Mouse (Mus musculus): ENCODE measurements around the gene Gpc6.

The Gpc6 gene

DNA sequence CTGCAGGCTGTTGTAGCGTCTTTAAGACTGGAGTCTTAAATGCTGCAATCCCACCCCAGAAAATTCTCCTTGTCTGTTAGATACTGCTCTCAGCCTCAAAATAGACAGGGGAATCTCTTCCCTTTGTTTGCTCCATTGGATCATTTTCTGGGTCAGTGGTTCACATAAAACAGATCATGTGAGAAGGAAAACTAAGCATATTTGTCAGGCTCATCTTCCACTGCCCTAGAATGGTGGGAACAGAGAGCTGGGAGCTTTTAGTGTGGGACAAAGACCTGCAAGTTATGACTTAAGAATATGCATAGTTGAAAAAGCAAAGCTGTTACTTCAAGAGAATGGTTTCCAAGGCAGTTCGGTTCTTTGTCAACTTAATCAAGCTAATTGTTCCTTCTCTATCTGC lies 136.4 kb downstream of the Gpc6 start:
- DNase-seq (ENCODE audit: low read depth, low spot score): no peak

DNA sequence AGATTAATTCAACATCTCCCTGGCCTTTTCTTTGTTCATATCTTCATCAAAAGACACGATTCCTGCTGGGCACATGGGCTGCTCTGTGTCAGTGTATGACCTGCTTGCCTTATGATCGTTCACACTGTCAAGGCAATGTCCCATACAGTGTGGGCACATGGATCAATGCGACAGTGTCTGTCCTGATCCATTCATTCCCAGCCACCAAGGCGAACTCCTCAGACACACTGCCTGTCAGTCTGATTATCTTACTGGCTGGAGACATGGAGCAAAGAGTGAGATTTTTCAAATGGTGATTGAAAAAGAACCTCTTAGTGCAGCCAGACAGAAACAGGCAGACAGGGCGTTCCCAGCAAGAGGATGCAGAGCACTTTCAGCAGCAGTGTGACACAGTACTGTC lies 143.1 kb downstream of the Gpc6 start:
- no peak for DNase-seq (ENCODE audit: low read depth, low spot score)

DNA sequence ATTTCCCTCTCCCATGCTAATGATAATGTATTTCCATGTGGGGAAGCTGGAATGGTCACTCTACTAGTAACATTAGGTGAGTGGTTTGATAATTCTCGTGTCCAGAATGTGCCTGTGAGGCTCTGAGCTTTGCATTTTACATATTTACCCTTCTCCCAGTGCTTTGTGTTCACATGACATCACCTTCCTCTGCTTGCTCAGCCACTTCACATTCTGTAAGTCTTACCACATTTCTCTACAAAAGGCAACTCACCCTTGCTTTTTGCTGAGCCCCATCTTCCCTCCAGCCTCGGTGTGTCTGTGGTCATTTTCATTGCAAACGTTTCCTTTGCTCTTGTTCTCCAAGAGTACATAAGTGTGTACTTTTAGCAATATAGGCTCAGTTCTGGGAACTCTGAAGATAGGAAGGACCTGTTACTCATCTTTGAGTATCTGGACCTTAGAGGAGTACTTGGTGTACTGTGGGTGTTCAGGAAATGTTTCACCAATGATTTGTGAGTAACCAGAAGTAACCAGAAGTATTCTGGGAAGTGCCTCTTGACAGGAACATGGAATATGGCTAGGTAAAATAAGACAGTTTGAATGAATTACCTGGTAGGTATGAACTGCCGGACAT lies 145.5 kb downstream of the Gpc6 start:
- no peak for DNase-seq (ENCODE audit: low read depth, low spot score)

DNA sequence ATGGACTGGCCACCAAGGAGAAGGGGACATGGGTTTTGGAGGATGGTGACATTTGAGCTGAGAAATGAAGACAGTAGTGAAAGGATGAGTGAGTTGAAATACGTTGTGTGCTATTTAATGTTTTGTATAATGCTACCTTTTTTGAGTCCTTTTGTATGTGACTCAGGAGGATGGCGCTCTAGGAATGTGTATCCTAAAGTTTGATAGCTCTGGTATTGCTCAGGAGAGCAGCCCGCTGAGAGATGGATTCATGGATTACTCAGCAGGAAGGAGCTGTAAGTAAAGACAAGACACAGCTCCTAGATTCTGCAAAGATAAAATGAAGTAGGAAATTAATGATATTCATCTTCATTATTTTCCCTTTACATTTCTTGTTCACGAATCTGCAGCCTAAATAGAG lies 168.5 kb downstream of the Gpc6 start:
- no peak for DNase-seq (ENCODE audit: low read depth, low spot score)

DNA sequence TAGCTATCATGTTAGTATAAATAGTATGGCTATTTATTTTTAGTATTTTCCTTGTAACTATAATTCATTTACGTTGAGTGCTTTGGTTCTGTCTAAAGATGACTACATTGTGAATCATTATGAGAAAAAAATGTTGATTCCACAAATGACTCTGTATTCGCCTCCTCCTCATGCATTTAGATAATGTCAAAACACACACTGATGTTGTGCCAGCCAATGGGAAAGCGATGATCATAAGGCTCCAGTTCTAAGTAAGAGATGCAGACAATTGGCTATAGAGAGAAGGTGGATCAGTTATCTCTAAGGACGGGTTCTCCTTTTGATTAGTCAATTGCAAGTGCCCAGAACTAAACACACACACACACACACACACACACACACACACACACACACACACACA lies 181.8 kb downstream of the Gpc6 start:
- no peak for DNase-seq (ENCODE audit: low read depth, low spot score)

DNA sequence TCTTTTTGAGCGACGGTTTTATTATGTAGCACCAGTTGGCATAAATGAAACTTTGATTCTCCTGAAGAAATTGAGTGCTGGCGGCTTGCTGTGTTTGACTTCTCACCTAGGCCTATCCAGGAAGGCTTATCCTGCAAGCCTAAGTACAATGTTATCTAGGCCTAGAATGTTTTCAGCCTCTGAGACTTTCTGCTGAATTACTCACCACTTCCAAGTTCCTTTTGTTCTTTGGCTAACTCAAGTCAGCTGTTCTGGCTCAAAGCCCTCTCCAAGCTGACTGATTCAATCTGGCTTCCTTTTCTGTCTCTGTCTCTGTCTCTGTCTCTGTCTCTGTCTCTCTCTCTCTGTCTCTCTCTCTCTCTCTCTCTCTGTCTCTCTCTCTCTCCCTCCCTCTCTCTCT lies 188.0 kb downstream of the Gpc6 start:
- DNase-seq (ENCODE audit: low read depth, low spot score): no peak

DNA sequence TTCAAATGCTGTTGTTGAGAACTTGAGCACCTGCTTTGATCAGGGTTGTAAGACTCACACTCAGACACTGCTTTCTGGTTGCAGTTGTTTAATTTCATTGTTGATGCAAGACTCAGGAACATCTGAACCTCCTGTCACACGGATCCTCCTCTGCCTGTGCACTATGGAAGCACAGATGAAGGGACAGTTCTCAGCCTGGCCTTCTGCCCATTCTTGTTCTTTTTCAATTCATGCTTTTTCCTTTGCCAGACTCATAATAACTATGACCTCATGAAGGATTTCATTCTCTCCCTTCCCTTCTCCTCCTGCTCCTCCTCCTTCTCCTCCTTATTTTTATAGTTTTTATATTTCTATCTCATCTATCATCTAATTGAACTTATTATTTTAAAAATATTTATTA lies 196.9 kb downstream of the Gpc6 start:
- no peak for DNase-seq (ENCODE audit: low read depth, low spot score)

DNA sequence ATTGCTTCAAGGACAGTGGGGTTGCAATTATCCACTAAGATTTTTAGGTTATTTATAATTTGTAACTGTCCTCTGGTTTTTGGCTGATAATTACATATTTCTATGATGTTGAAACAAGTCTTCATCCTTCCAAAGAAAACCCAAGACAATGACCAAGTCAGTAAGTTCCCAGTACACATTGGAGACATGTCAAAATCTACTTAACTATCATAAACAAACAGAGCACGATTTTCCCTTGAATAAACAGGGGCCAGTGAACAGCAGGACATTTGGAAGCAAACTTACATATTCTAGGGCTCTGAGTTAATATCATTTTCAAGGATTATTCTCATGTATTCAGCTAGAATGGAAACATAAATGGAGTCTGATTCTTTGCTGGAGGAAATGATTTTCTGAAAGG lies 205.2 kb downstream of the Gpc6 start:
- DNase-seq (ENCODE audit: low read depth, low spot score): no peak

DNA sequence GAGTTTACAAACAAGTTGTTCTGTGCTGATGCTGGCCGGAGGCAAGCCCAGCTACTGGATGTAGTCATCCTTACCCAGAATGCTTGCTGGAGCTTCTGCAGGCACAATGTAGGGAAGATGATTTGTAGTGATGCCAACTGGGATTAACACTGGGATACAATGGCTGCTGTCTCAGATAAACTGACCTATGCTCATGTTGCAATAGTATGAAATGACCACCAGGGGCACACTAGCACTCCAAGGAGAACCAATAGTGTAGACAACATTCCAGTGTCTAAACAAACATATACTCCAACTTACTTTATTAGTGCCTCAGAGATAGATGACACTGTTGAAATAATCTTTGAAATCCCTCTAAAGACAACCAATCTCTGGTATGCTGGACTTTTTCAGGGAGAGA lies 206.2 kb downstream of the Gpc6 start:
- DNase-seq (ENCODE audit: low read depth, low spot score): no peak

DNA sequence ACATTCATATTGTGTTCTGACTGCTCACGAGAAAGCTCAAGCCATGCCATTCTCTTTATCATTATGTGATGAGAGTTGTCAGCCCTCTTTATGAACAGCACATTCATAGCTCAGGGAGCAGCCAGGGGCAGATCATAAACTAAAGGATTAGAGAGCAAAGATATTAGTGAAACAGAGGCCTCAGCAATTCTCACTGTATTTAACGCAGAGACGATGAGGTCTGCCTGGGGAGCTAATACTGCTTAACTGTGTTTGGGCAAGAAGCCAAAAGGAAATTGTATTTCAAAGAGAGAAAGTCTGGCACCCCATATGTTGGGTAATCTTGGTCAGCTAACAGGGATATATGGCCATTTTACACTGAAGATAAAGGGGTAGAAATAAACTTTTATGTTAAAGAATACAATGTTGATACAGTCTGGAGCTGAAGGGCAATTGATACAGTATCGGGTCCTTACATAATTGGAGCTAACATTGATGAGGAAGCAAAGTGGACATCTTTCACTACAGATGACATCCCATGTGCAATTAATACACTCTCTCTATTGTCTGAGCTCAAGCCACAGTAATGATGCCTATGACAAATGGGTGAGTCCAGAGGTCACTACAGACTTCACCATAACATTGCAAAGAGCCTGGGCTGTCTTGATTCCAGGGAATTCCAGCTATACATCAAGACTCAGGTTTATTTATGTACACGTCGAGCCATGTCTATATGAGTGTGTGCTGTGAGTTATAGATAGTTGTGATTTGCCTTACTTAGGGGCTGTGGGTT lies 216.1 kb downstream of the Gpc6 start:
- no peak for DNase-seq (ENCODE audit: low read depth, low spot score)

DNA sequence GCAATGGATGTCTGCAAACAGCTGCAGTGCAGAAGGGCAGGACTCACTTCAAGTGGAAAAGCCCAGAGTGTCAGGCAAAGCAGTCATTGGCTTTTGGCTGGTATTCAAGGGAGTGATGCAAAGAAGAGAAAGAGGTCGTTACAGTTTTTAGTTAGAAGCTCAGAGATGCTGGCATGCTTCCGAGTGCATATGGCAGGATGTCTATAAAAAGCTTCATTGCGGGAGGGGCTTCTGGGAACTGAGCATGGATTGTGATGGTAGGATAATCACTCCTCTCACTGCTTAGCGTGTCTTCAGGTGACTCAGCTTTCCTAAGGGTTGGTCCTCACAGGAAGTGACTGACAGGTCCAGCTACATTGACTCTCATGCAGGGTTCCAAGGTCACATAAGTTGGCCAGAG lies 221.0 kb downstream of the Gpc6 start:
- no peak for DNase-seq (ENCODE audit: low read depth, low spot score)

DNA sequence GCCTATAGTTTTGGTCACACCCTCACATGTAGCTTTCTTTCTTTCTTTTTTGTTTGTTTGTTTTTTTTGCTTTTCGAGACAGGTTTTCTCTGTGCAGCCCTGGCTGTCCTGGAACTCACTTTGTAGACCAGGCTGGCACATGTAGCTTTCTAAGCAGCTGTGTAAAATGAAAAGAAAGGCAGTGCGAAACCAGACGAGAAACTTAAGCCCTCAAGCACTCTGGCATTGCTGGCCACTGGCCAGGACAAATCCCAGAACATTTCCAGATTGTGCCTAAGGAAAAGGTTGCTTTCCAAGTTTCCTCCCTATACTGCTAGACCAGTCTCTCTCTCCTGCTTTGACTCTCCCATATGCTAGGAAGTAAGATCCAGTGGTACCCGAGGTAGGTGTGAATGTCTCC lies 221.6 kb downstream of the Gpc6 start:
- DNase-seq (ENCODE audit: low read depth, low spot score): no peak

DNA sequence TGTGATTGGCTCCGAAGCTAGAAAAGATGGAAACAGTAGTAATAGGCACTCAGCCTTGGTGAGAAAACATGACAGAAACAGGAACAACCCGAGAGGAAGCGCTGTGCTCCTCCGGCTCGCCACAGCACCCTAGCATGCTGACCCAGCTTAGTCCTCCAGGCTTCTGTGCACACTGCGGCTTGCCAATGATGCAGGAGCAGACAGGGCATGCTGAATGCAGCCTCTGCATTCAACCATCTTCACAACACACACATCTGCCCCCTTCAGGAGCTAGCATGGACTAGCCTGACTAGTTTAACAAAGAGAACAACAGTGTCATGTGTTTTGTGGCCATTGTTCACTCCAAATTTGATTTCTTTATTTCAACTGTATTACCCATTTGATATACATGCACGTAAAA lies 226.5 kb downstream of the Gpc6 start:
- DNase-seq (ENCODE audit: low read depth, low spot score): no peak

DNA sequence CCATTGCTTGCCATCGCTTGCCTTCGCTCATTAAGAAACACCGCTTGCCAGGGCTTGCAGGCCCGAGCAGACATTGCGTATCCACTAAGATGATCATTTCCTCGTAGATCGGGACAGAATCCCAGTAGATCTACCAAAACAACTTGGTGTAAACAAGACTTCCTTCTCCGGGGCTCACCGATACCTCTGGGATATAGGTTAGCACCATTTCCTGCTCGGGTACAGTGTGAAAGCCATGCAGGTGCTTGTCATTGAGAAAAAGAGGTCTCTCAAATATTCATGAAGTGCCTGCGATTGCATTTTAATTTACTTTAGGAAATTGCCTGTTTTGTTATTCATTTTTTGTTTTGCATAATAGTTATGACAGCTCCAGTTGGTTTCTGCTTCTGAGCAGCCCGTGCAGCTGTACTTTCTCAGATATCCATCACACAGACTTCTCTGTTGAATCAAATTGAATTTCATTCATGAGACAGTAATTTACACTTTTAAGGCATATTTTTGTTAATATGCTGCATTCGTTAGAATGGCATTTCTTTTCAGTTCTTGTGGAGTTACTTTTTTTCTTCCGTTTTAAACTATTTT lies 230.9 kb downstream of the Gpc6 start:
- no peak for DNase-seq (ENCODE audit: low read depth, low spot score)

DNA sequence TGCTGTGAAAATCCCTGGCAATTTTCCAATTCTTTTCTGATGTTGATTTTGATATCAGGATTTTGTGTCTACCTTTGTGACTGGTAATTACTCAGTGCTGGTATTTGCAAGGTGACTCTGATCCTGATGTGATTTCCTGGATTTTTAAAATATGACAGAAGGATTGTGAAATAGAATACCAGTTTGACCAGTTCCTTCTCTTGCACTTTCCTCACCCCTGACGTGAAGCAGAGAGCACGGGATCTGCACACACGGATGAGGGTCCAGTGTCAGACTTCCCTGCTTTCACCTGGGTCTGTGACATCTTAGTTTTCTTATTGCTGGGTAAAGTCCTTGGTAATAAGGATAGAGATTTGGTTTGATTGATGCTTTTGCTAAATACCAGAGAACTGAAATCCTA lies 232.3 kb downstream of the Gpc6 start:
- no peak for DNase-seq (ENCODE audit: low read depth, low spot score)

DNA sequence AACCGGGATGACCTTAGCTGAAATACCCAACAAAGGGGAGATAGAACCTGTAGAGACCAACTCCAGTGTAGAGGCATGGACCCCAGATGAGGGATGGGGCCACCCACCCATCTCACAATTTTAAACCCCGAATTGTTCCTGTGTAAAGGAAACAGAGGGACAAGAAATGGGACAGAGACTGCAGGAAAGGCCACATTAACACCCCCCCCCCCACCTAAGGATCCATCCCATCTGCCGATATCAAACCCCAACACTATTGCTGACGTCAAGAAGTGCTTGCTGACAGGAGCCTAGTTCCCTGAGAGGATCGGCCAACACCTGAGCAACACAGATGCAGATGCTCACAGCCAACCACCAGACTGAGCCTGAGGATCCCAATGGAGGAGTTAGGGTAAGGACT lies 241.2 kb downstream of the Gpc6 start:
- DNase-seq (ENCODE audit: low read depth, low spot score): no peak

DNA sequence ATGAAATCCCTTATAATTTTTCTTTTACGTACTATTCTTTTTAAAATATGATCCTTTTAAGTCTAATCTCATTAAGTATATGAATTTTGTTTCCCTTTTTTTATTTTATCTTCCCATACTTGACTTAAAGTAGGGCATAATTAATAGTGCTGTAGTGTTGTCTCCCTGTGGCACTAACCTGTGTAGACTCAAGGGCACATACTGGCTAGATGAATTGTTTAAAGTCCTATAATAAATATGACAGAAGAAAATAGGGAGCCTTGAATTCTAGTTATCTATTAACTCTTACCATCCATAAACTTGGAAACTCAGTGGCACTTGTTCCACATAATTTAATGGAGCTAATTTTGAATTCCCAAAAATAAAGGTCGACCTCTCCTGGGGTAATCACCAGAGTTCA lies 268.2 kb downstream of the Gpc6 start:
- no peak for DNase-seq (ENCODE audit: low read depth, low spot score)

DNA sequence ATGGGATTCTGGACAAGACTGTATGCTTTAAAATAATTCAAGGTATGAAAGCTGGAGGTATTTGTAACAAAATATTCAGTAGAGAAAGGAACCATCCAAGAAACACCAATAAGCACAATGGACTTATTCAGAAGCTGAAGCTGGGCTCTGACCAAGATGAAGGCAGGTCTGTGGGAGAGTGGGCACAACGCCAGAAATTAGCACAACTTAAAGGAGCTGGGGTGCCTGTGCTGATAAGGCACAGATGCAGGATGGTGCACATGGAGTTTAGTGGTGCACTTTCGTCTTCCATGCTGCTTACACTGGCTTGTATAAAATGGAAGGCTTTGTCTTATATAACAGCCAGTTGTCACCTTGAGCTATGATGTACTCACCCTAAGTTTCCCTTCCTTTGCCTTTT lies 276.9 kb downstream of the Gpc6 start:
- DNase-seq (ENCODE audit: low read depth, low spot score): no peak

DNA sequence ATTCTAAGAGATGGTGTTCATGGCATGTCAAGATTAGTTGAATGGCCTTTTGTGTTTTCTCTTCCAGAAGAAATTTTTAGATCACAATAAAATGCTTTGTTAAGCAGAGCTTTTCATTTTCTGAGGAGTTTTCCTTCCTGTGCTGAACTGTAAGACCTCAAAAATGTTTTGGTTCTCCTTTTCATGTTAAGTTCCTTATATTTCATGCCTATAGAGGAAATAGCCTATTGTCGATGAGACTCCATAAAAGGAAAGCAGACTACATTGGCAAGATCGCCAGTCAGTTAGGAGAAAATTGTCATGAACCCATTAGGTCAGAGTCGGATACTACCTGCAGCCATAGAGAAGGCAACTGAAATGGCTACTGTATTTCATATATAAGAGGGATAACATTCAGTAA lies 278.8 kb downstream of the Gpc6 start:
- no peak for DNase-seq (ENCODE audit: low read depth, low spot score)

DNA sequence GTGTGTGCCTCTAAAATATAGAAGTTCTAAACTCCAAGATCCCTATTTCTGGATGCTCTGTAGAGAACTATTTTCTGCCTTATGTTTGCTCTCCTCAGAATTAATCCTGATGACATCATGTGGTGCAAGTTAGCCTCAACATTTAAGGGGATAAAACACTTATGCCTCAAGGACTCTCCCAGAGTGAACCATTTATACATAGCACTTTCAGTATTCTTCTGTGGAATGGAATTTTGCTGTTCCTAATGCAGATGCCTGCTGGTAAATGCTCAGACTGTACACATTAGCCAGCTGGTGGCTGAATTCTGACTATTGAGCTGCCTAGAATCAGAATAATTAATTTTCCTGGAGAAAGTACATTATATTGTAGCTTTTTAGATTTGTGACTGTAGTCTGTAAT lies 289.3 kb downstream of the Gpc6 start:
- DNase-seq (ENCODE audit: low read depth, low spot score): no peak

DNA sequence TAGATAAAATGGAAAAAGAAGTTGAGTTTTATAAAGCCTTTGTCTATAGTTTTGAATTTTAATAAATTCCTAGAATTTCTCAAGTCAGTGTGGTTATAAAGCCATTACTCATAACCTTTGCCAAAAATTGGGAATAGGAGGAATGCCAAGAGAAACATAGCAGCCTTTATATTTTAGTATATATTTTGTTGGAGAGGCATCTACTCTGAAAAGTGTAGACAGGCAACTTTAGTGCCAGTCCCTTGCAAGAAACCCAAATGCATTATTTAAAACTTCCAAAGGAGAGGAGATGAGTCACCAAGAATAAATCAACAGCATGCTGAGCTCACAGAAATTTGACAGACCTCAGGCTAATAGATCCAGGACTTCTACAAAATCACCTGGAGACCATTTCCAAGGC lies 301.8 kb downstream of the Gpc6 start:
- no peak for DNase-seq (ENCODE audit: low read depth, low spot score)

DNA sequence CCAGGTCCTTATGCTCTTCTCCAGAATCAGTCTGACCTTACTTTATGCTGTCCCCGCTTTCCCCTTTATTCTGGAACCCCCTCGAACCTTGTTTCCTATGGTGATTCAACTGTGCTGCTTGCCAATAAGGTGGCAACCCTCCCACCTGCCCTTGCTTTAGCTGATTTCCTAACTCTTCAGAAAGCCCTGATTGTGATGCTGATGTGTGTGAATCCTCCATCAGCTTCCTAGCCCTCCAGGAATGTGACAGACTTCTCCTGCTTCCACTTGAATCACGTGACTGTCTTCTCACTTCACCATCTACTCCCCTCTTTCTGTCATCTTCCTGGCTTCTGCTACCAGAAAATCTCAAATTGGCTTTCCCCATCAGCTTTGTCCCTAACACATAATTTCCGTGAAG lies 305.4 kb downstream of the Gpc6 start:
- DNase-seq (ENCODE audit: low read depth, low spot score): no peak

DNA sequence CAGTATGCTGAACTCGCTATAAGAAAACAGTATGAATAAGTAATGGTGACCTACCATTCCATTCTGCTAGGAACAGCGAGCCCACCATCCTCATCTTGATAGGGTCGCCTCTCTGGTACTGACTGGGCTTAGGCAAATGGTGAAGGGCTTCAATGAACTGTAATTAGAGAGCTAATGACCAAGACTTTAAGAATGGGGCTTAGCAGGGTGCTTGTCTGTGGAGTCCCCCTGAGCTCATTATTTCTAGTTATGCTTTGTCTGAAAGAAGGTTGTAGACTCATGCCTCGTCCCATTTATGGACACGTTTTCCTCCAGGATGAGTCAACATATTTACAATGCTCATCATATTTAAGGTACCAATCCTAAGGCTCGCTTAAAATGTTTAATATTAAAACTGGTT lies 313.1 kb downstream of the Gpc6 start:
- no peak for DNase-seq (ENCODE audit: low read depth, low spot score)
